Mouse (Mus musculus): ENCODE measurements around the gene Slc35e1. TPM values are rescaled to one million over a fixed set of nuclear protein-coding genes. Genes with fewer than 3 reads are reported as not detected.

Slc35e1 gene
- total and polyA plus RNA-seq, 2 experiments: 20.0 to 59.8 TPM

- 2% methylated on average over 2 of the region's 2 CpGs for WGBS
- no peaks in the 10 kb centered on the region for H3K79me2 ChIP-seq (ENCODE audit: control insufficient read depth, insufficient read depth, low read length)
- H3K4me1 ChIP-seq (ENCODE audit: control insufficient read depth, insufficient read depth, low read length): no peaks in the 10 kb centered on the region
- no peaks in the 10 kb centered on the region for H3K36me3 ChIP-seq (ENCODE audit: control insufficient read depth, insufficient read depth, low read length)
- no peak overlapping the region for H3K9ac ChIP-seq (ENCODE audit: low read depth, low read length)
- H3K4me3 ChIP-seq (ENCODE audit: insufficient read depth, low read depth, low read length): no peak overlapping the region
- no peaks in the 10 kb centered on the region for H3K27me3 ChIP-seq (ENCODE audit: control insufficient read depth, insufficient read depth, low read length)
- TF ChIP-seq CTCF (IDR thresholded peaks at IDR 0.05; ENCODE audit: low read depth, low read length): no peak
- TF ChIP-seq POLR2A (IDR thresholded peaks at IDR 0.05; ENCODE audit: extremely low read depth, insufficient read depth, low read length): no peak
- peak; percentile 69 for DNase-seq (ENCODE audit: extremely low read depth, low read depth, low spot score)
- no peak overlapping the region for H3K27ac ChIP-seq (replicated peaks; ENCODE audit: insufficient read depth, low read depth, low read length)
These were observed 57.5 kb downstream of the Slc35e1 start for GRCm38 (mm10) chr8:72434952-72435351.

Other genes starting within 250 kb of the Slc35e1 start
- gene Gm10282, start 187.4 kb downstream of the Slc35e1 start, total RNA-seq (2014; rRNA removed): 0.54 and 1.0 TPM in 2 replicates
- gene Gm10282, start 187.4 kb downstream of the Slc35e1 start, polyA plus RNA-seq (2012; rRNA removed): 0.37 and 0.42 TPM in 2 replicates
- 2.7 and 2.8 TPM in 2 replicates for gene Klf2, start 173.6 kb downstream of the Slc35e1 start, total RNA-seq (2014; rRNA removed)
- gene Klf2, start 173.6 kb downstream of the Slc35e1 start, polyA plus RNA-seq (2012; rRNA removed): 4.4 and 6.0 TPM in 2 replicates
- 9.0 and 9.5 TPM in 2 replicates for gene Eps15l1, start 71.2 kb downstream of the Slc35e1 start, total RNA-seq (2014; rRNA removed)
- gene Eps15l1, start 71.2 kb downstream of the Slc35e1 start, polyA plus RNA-seq (2012; rRNA removed): 8.7 and 13.0 TPM in 2 replicates
- 2.2 and 3.1 TPM in 2 replicates for gene Calr3, start 48.7 kb downstream of the Slc35e1 start, total RNA-seq (2014; rRNA removed)
- 0.54 TPM in 2 replicates for gene Calr3, start 48.7 kb downstream of the Slc35e1 start, polyA plus RNA-seq (2012; rRNA removed)
- gene 1700030K09Rik, start 48.7 kb downstream of the Slc35e1 start, total RNA-seq (2014; rRNA removed): 1.8 and 2.1 TPM in 2 replicates
- gene 1700030K09Rik, start 48.7 kb downstream of the Slc35e1 start, polyA plus RNA-seq (2012; rRNA removed): 2.5 and 3.6 TPM in 2 replicates
- 5.3 and 6.7 TPM in 2 replicates for gene Cherp, start 17.4 kb downstream of the Slc35e1 start, total RNA-seq (2014; rRNA removed)
- 16.2 and 22.7 TPM in 2 replicates for gene Cherp, start 17.4 kb downstream of the Slc35e1 start, polyA plus RNA-seq (2012; rRNA removed)
- 1.3 and 1.8 TPM in 2 replicates for gene Med26, start 55.7 kb upstream of the Slc35e1 start, total RNA-seq (2014; rRNA removed)
- 4.4 and 6.0 TPM in 2 replicates for gene Med26, start 55.7 kb upstream of the Slc35e1 start, polyA plus RNA-seq (2012; rRNA removed)
- 32.4 and 33.4 TPM in 2 replicates for gene Smim7, start 78.5 kb upstream of the Slc35e1 start, total RNA-seq (2014; rRNA removed)
- gene Smim7, start 78.5 kb upstream of the Slc35e1 start, polyA plus RNA-seq (2012; rRNA removed): 22.6 and 26.0 TPM in 2 replicates
- 2.6 and 2.7 TPM in 2 replicates for gene Tmem38a, start 79.4 kb upstream of the Slc35e1 start, total RNA-seq (2014; rRNA removed)
- 3.0 and 3.5 TPM in 2 replicates for gene Tmem38a, start 79.4 kb upstream of the Slc35e1 start, polyA plus RNA-seq (2012; rRNA removed)
- gene Nwd1, start 154.1 kb upstream of the Slc35e1 start, total RNA-seq (2014; rRNA removed): not detected in 2 replicates
- gene Nwd1, start 154.1 kb upstream of the Slc35e1 start, polyA plus RNA-seq (2012; rRNA removed): not detected in 2 replicates
- gene Sin3b, start 230.7 kb upstream of the Slc35e1 start, total RNA-seq (2014; rRNA removed): 47.9 and 59.7 TPM in 2 replicates
- gene Sin3b, start 230.7 kb upstream of the Slc35e1 start, polyA plus RNA-seq (2012; rRNA removed): 72.7 and 86.9 TPM in 2 replicates